Mouse (Mus musculus) skeletal muscle tissue, postnatal 0 days (tissue): Measurements from ENCODE around the gene Plxnd1. TPM values are rescaled to one million over a fixed set of nuclear protein-coding genes. Genes with fewer than 3 reads are reported as not detected.

Experiments used
- polyA plus RNA-seq: library from polyadenylated mRNA; unstranded; fragments of >200 nt; fragmentation: Nextera tagmentation; extraction: Ambion mirVana; gene quantifications from 2 replicates; pipeline ENCODE4 v1.2.1, GENCODE M21; 2015

Gene Plxnd1
- polyA plus RNA-seq: 14.4 and 14.9 TPM in 2 replicates

DNA sequence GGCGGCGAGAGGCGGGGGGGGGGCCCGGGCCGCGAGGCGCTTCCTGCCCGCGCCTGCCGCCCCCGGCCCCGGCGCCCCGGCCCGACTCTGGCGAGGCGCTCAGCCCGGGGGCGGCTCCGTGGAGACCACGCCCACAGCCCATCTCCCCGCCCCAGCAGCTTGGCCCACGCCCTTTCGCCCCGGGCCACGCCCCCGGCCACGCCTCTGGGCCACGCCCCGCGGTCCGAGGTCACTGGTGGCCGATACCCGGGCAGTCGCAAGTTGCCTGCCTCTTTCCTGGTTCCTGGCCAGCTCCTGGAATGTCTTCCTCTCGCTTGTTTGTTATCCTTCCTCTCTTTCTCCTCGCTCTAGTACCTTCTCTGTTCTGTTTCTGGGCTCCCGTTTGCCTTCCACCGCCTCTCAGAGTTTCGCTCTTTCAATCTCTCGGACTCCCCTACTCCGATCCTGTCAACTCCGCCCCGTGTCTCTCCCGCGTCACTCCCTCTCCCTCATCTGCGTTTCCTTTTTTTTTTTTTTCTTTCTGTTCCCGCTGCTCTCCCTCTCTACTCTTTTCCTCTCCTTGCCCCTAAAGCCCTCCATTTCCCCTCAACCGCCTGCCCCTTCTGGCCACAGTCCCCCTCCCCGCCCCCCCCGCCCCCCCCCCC, at the start of gene Plxnd1:
Plxnd1 (minus strand) TSS at position 129 of the 644 bp plus-strand sequence.

DNA sequence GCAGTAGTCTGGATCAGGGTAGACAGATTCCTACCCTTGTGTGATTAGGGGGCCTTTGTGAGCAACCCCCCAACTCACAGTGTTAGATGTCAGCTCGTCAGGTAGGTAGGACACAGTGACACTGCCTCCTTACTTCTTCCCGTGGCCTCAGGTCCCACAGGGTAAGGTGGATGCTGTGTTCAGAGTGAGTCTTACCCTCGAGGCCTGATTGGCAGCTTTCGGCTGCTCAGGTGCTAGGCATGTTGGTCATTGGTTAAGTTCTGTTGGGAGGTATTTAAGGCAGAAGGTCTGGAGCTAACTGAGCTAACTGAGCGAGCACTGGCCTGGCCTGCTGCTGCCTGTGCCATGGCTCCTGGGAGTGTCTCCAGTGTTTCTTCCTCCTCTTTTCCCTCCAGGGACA, 50.2 kb downstream of the Plxnd1 start, which contains the start of gene H1foo:
H1foo (plus strand) TSS at position 301 of the 400 bp plus-strand sequence.

DNA sequence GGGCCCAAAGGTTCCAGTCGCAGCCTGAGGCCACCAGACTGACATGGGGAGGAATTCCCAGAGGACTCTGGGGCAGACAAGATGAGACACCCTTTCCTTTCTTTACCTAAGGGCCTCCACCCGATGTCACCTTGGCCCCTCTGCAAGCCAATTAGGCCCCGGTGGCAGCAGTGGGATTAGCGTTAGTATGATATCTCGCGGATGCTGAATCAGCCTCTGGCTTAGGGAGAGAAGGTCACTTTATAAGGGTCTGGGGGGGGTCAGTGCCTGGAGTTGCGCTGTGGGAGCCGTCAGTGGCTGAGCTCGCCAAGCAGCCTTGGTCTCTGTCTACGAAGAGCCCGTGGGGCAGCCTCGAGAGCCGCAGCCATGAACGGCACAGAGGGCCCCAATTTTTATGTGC, 63.2 kb downstream of the Plxnd1 start, which contains the start of gene Rho:
Rho (plus strand) TSS at position 110 of the 400 bp plus-strand sequence.

Other genes with a start within 250 kb of the Plxnd1 start
- 0.74 and 4.3 TPM in 2 replicates for gene Tmem40, start 232.6 kb downstream of the Plxnd1 start, polyA plus RNA-seq
- gene Cand2, start 220.5 kb downstream of the Plxnd1 start, polyA plus RNA-seq: 38.3 and 41.7 TPM in 2 replicates
- gene Rpl32, start 186.3 kb downstream of the Plxnd1 start, polyA plus RNA-seq: 1,517 and 1,545 TPM in 2 replicates
- gene Efcab12, start 156.6 kb downstream of the Plxnd1 start, polyA plus RNA-seq: 0.12 and 0.27 TPM in 2 replicates
- gene Mbd4, start 141.6 kb downstream of the Plxnd1 start, polyA plus RNA-seq: 4.6 and 5.0 TPM in 2 replicates
- 16.3 and 19.9 TPM in 2 replicates for gene Ift122, start 141.5 kb downstream of the Plxnd1 start, polyA plus RNA-seq
- 0.10 and 0.29 TPM in 2 replicates for gene Rho, start 63.3 kb downstream of the Plxnd1 start, polyA plus RNA-seq
- gene H1foo, start 50.1 kb downstream of the Plxnd1 start, polyA plus RNA-seq: not detected in 2 replicates
- 10.4 TPM in 2 replicates for gene Tmcc1, start 198.5 kb upstream of the Plxnd1 start, polyA plus RNA-seq
- 23.1 and 24.7 TPM in 2 replicates for gene Washc2, start 213.0 kb upstream of the Plxnd1 start, polyA plus RNA-seq